Mouse (Mus musculus) lung, postnatal 10 days (tissue): ENCODE measurements at regions not wholly inside any gene's neighbourhood (a gene's known extent, or its start where the extent isn't known, plus 50 kb on each side); places are given as distances from the start of the nearest gene placed in this dataset.
A peak's percentile ranks its signal among the peaks of the same experiment; 100 is the strongest.

Experiments used
- DNase-seq: peaks from one replicate; pipeline ENCODE4 v3.0.0; 2021

DNA sequence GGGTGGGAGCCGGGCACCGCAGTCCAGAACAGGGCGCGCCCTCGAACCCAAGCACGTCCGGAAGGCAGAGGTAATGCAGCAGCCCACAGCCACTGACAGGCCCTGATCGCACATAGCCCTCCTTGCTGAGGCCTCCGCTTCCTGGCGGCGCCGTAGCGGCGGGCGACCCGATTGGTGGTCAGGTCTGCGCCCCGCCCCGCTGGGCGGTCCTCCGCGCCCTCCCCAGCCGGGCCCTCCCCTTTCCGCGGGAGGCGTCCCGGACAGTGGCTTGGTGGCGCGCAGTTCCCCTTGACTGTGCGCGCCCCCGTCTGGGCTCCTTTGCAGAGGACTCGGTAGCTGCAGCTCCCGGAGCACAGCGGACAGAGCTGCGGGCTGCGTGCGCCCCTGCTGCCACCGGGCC lies 375.5 kb upstream of the Asap2 start:
- peak; percentile 89 for DNase-seq
